Mouse (Mus musculus) CH12.LX (cell line): Measurements from ENCODE around the gene Gpr37. TPM values are rescaled to one million over a fixed set of nuclear protein-coding genes. Genes with fewer than 3 reads are reported as not detected.

Experiments used
- DNase-seq: peaks from one replicate; pipeline ENCODE4 v3.0.0-alpha.2; 2013; ENCODE audit errors: extremely low read depth
- H3K27ac ChIP-seq: 2 replicates; pipeline ENCODE4 v1.5.1; 2012; ENCODE audit warnings: low read depth, mild to moderate bottlenecking, control low read depth, moderate library complexity; ENCODE audit not compliant: insufficient read depth
- H3K27me3 ChIP-seq: replicated peaks from 2 replicates; pipeline ENCODE3; 2012; ENCODE audit warnings: inconsistent platforms
- H3K36me3 ChIP-seq, 2 experiments: replicated peaks in 1 of 2; 2 replicates each; pipeline versions ENCODE3 to v1.6.1; 2012; ENCODE audit warnings: inconsistent platforms in 1 of 2, low read length in 1 of 2, mild to moderate bottlenecking in 1 of 2, mixed read lengths in 1 of 2, moderate library complexity in 1 of 2; ENCODE audit not compliant: control insufficient read depth in 1 of 2, insufficient read depth in 1 of 2
- H3K4me1 ChIP-seq, 2 experiments: 2 replicates each; pipeline ENCODE4 v1.6.1; 2012; ENCODE audit warnings: inconsistent platforms in 1 of 2, moderate library complexity in 1 of 2; ENCODE audit not compliant: insufficient read depth in 2 of 2, control insufficient read depth in 1 of 2
- H3K4me2 ChIP-seq: 2 replicates; pipeline ENCODE4 v1.6.1; 2012; ENCODE audit warnings: low read depth, mild to moderate bottlenecking, control low read depth; ENCODE audit not compliant: poor library complexity, insufficient read depth, severe bottlenecking
- H3K4me3 ChIP-seq, 3 experiments: fragments of 150-350 bp in 1 of 3; sonication (generic) in 1 of 3; replicated peaks in 1 of 3; 2 replicates each; pipeline versions ENCODE3 to v1.5.1; 2011 to 2012; ENCODE audit warnings: low read depth in 2 of 3, low read length in 2 of 3, mild to moderate bottlenecking in 2 of 3, moderate library complexity in 2 of 3, control low read depth in 1 of 3, improper control_type of control experiment in 1 of 3, inconsistent platforms in 1 of 3, mixed read lengths in 1 of 3; ENCODE audit not compliant: poor library complexity in 1 of 3
- H3K79me2 ChIP-seq: replicated peaks from 2 replicates; pipeline ENCODE4 v1.6.1; 2012; ENCODE audit warnings: mild to moderate bottlenecking, moderate library complexity; ENCODE audit not compliant: control insufficient read depth, poor library complexity, insufficient read depth, severe bottlenecking; ENCODE audit errors: extremely low read depth
- H3K9ac ChIP-seq: 2 replicates; pipeline ENCODE4 v1.6.1; 2012; ENCODE audit warnings: low read depth, mild to moderate bottlenecking, control low read depth, moderate library complexity; ENCODE audit not compliant: insufficient read depth
- H3K9me3 ChIP-seq: replicated peaks from 2 replicates; pipeline ENCODE3; 2012; ENCODE audit warnings: low read length, inconsistent platforms, mixed read lengths
- CTCF ChIP-seq, 2 experiments: IDR thresholded peaks in 1 of 2; conservative IDR thresholded peaks in 1 of 2; 2 replicates each; pipeline ENCODE4 v1.5.1; 2011 to 2012; ENCODE audit warnings: low read depth in 2 of 2, low read length in 2 of 2, improper control_type of control experiment in 1 of 2, inconsistent platforms in 1 of 2, mild to moderate bottlenecking in 1 of 2, moderate library complexity in 1 of 2
- E2F4 ChIP-seq: IDR thresholded peaks from 2 replicates; pipeline ENCODE4 v1.6.1; 2011; ENCODE audit warnings: low read depth, low read length, improper control_type of control experiment; ENCODE audit not compliant: insufficient replicate concordance
- GABPA ChIP-seq: IDR thresholded peaks from 2 replicates; pipeline ENCODE4 v1.6.1; 2012; ENCODE audit warnings: low read depth, low read length, improper control_type of control experiment, inconsistent platforms; ENCODE audit not compliant: insufficient replicate concordance
- IRF4 ChIP-seq: IDR thresholded peaks from 2 replicates; pipeline ENCODE4 v1.6.1; 2014; ENCODE audit warnings: low read depth, mild to moderate bottlenecking, inconsistent platforms, low read length, improper control_type of control experiment
- JUND ChIP-seq: conservative IDR thresholded peaks from 2 replicates; pipeline ENCODE4 v1.6.1; 2011; ENCODE audit warnings: low read depth, low read length, improper control_type of control experiment
- MEF2A ChIP-seq: IDR thresholded peaks from 2 replicates; pipeline ENCODE4 v1.6.1; 2014; ENCODE audit warnings: low read depth, mild to moderate bottlenecking, inconsistent platforms, low read length, improper control_type of control experiment, borderline replicate concordance
- MXI1 ChIP-seq: IDR thresholded peaks from 2 replicates; pipeline ENCODE4 v1.6.1; 2011; ENCODE audit warnings: mild to moderate bottlenecking, low read depth, low read length, improper control_type of control experiment
- NRF1 ChIP-seq: IDR thresholded peaks from 2 replicates; pipeline ENCODE4 v1.6.1; 2014; ENCODE audit warnings: low read depth, mild to moderate bottlenecking, inconsistent platforms, low read length, improper control_type of control experiment, moderate library complexity
- RCOR1 ChIP-seq: conservative IDR thresholded peaks from 2 replicates; pipeline ENCODE4 v1.6.1; 2012; ENCODE audit warnings: low read depth, mild to moderate bottlenecking, inconsistent platforms, low read length, improper control_type of control experiment
- UBTF ChIP-seq: IDR thresholded peaks from 2 replicates; pipeline ENCODE4 v1.6.1; 2012; ENCODE audit warnings: low read depth, mild to moderate bottlenecking, inconsistent platforms, low read length, improper control_type of control experiment, moderate library complexity
- USF2 ChIP-seq: conservative IDR thresholded peaks from 2 replicates; pipeline ENCODE4 v1.6.1; 2011; ENCODE audit warnings: low read depth, low read length, improper control_type of control experiment
- ZC3H11A ChIP-seq: IDR thresholded peaks from 2 replicates; pipeline ENCODE4 v1.6.1; 2012; ENCODE audit warnings: low read depth, mild to moderate bottlenecking, inconsistent platforms, low read length, improper control_type of control experiment
- dilution Hi-C: fragments of 300-500 bp; cut with MboI; formaldehyde crosslinking; loops from 2 replicates; pipeline ENCODE4 v1.14.3; 2020; ENCODE audit warnings: low sequenced_read_pairs; ENCODE audit not compliant: extremely low pct_unique_long_range_greater_than_20kb, extremely low pct_ligation_motif_present
- in situ Hi-C: fragments of 300-500 bp; cut with MboI; formaldehyde crosslinking; loops from 3 replicates; pipeline ENCODE4 v1.14.3; 2019; ENCODE audit warnings: low sequenced_read_pairs, low pct_ligation_motif_present, low pct_unique_long_range_greater_than_20kb, mixed read lengths
- polyA plus RNA-seq: library from polyadenylated mRNA; unstranded; fragments of >175 nt; gene quantifications from 2 replicates; pipeline ENCODE4 v1.2.1, GENCODE M21; 2012; ENCODE audit warnings: low read depth; ENCODE audit not compliant: insufficient read length
- total RNA-seq, 2 experiments: library from RNA; depleted of rRNA; stranded (reverse); fragments of 300-350 nt in 1 of 2; fragments of >200 nt in 1 of 2; gene quantifications; 2 replicates each; pipeline ENCODE4 v1.2.3; 2012 to 2014

Gpr37 gene
- total and polyA plus RNA-seq, 3 experiments = not detected

DNA sequence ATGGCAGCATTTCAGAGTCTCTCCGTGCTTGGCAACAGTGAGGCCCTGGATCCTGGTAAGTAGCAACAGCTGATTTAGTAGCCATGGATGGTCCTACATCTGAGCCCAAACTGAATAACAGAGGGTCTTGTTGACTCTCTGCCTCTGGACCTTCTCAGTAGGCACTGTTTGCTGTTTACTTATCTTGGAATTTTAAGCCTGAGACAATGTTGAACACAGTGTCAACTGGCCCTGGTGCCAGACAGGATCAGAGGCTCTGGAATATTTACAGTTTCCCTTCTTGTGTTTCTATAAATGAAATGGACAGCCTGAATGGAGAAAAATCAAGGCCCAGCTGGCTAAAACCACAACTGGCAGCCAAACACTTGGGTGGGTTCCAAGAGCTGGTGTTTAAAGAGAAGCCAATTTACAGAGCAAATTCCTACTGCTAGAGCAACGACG, 3.7 kb downstream of the Gpr37 start:
- TF ChIP-seq IRF4 (no peak), NRF1 (no peak), USF2 (no peak), CTCF (conservative IDR thresholded peaks at IDR 0.05 in 1 of 2, IDR thresholded peaks at IDR 0.05 in 1 of 2; ENCODE audit: low read depth in 2 of 2, low read length in 2 of 2) (no peak), UBTF (no peak), GABPA (no peak), ZC3H11A (no peak), MEF2A (no peak), MXI1 (no peak)
- no peak overlapping the region for H3K27ac ChIP-seq
- H3K4me3 ChIP-seq = no peak overlapping the region
- no peak overlapping the region for H3K4me2 ChIP-seq
- no peaks in the 10 kb centered on the region for H3K79me2 ChIP-seq
- no peak overlapping the region for H3K9ac ChIP-seq
- no peak for DNase-seq
- H3K36me3 ChIP-seq = no peaks in the 10 kb centered on the region
- dilution Hi-C loops = no loop called here
- peaks cover 0 to 5% of the 10 kb centered on the region in 2 experiments; a peak in 2 of 4 replicates for H3K4me1 ChIP-seq
- in situ Hi-C loops = no loop called here
- no peaks in the 10 kb centered on the region for H3K27me3 ChIP-seq
- H3K9me3 ChIP-seq = peaks cover 3% of the 10 kb centered on the region

GRCm38 (mm10) chr6:25684391-25684790, 6.1 kb downstream of the Gpr37 start:
- Histone ChIP-seq H3K79me2 (no peaks in the 10 kb centered on the region), H3K27ac (no peak overlapping the region), H3K4me2 (no peak overlapping the region), H3K4me1 (peaks cover 0 to 5% of the 10 kb centered on the region in 2 experiments; a peak in 2 of 4 replicates), H3K27me3 (no peaks in the 10 kb centered on the region), H3K36me3 (no peaks in the 10 kb centered on the region), H3K9ac (no peak overlapping the region), H3K9me3 (no peaks in the 10 kb centered on the region), H3K4me3 (no peak overlapping the region)
- no peak for TF ChIP-seq USF2
- no peak for TF ChIP-seq JUND
- no peak for TF ChIP-seq E2F4
- dilution Hi-C loops (no loop called here), in situ Hi-C loops (no loop called here)
- no peak for DNase-seq

DNA sequence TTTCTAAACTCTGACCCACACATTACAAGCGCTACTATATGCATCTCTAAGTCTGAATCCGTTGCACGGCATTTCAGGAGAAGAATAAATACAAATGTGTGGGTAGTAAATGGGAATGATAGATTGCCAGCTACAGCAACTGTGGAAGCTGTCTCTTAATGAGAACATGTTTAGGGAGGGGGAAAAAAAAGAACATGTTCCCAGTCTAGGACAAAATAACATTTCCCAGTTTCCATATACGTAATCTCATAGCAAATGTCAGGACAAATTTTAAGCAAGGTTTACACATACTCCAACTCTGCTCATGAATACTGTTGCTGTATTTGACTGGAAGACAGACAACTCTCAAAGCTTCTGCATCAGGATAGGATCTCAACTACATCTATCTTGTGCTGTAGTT, 15.4 kb downstream of the Gpr37 start:
- no peak for TF ChIP-seq RCOR1
- TF ChIP-seq, all 38 proteins: peak for 0
- Histone ChIP-seq H3K27ac (no peak overlapping the region), H3K36me3 (no peaks in the 10 kb centered on the region), H3K4me2 (no peak overlapping the region), H3K9me3 (no peaks in the 10 kb centered on the region), H3K4me1 (no peaks in the 10 kb centered on the region), H3K27me3 (no peaks in the 10 kb centered on the region), H3K4me3 (no peak overlapping the region), H3K79me2 (no peaks in the 10 kb centered on the region), H3K9ac (no peak overlapping the region)
- no peak for DNase-seq
- dilution Hi-C loops (no loop called here), in situ Hi-C loops (no loop called here)
